Mouse (Mus musculus): ENCODE measurements around the gene Gm28043.
"Not testable (repeated sequence)": the region's sequence is repeated elsewhere in the genome, so short reads cannot be mapped to it uniquely, and the experiment has no call there.

Gene Gm28043

GRCm38 (mm10) chr17:29614115-29615023 lies at the start of gene Gm28043, which contains the start of gene Rnf8:
Gene Gm28043 (plus strand): TSS chr17:29614876.
Gene Rnf8 (plus strand): TSS chr17:29614790.
- in situ Hi-C loops (cut with MseI, MboI), result no loop called here

GRCm38 (mm10) chr17:29565521-29565920 lies 49.2 kb upstream of the Gm28043 start:
- in situ Hi-C loops (cut with MseI, MboI), result no loop called here

GRCm38 (mm10) chr17:29568435-29568834 lies 46.2 kb upstream of the Gm28043 start:
- in situ Hi-C loops (cut with MseI, MboI), result no loop called here

- in situ Hi-C loops (cut with MseI, MboI), result no loop called here
These were observed 44.8 kb upstream of the Gm28043 start for GRCm38 (mm10) chr17:29569831-29570230.

GRCm38 (mm10) chr17:29579579-29580126 lies 35.0 kb upstream of the Gm28043 start:
- in situ Hi-C loops (cut with MseI, MboI), result no loop called here

GRCm38 (mm10) chr17:29583569-29583968 lies 31.1 kb upstream of the Gm28043 start:
- in situ Hi-C loops (cut with MseI, MboI), result no loop called here

GRCm38 (mm10) chr17:29584306-29584705 lies 30.4 kb upstream of the Gm28043 start:
- in situ Hi-C loops (cut with MseI, MboI), result no loop called here

- in situ Hi-C loops (cut with MseI, MboI), result no loop called here
These were observed 29.9 kb upstream of the Gm28043 start for GRCm38 (mm10) chr17:29584737-29585136.

- in situ Hi-C loops (cut with MseI, MboI), result no loop called here
These were observed 29.2 kb upstream of the Gm28043 start for GRCm38 (mm10) chr17:29585446-29585845.

GRCm38 (mm10) chr17:29586921-29587320 lies 27.8 kb upstream of the Gm28043 start:
- in situ Hi-C loops (cut with MseI, MboI), result no loop called here

- in situ Hi-C loops (cut with MseI, MboI), result no loop called here
These were observed 25.3 kb upstream of the Gm28043 start for GRCm38 (mm10) chr17:29589221-29589898.

- in situ Hi-C loops (cut with MseI, MboI), result no loop called here
These were observed 18.5 kb upstream of the Gm28043 start for GRCm38 (mm10) chr17:29595891-29596770.

GRCm38 (mm10) chr17:29596771-29597132 lies 17.9 kb upstream of the Gm28043 start:
- in situ Hi-C loops (cut with MseI, MboI), result no loop called here

- in situ Hi-C loops (cut with MseI, MboI), result no loop called here
These were observed 15.6 kb upstream of the Gm28043 start for GRCm38 (mm10) chr17:29599051-29599450.

GRCm38 (mm10) chr17:29599537-29599936 lies 15.1 kb upstream of the Gm28043 start:
- in situ Hi-C loops (cut with MseI, MboI), result no loop called here

- in situ Hi-C loops (cut with MseI, MboI), result no loop called here
These were observed 13.3 kb upstream of the Gm28043 start for GRCm38 (mm10) chr17:29601391-29601790.

- in situ Hi-C loops (cut with MseI, MboI), result no loop called here
These were observed 11.4 kb upstream of the Gm28043 start for GRCm38 (mm10) chr17:29603283-29603682.

- in situ Hi-C loops (cut with MseI, MboI), result not testable (repeated sequence)
These were observed 1.2 kb upstream of the Gm28043 start for GRCm38 (mm10) chr17:29613453-29613852.

GRCm38 (mm10) chr17:29615024-29615551 lies 412 bp downstream of the Gm28043 start:
- in situ Hi-C loops (cut with MseI, MboI), result no loop called here

GRCm38 (mm10) chr17:29615616-29616015 lies 940 bp downstream of the Gm28043 start:
- in situ Hi-C loops (cut with MseI, MboI), result no loop called here

GRCm38 (mm10) chr17:29619231-29619630 lies 4.6 kb downstream of the Gm28043 start:
- in situ Hi-C loops (cut with MseI, MboI), result no loop called here
